Mouse (Mus musculus) cortical plate, adult 2 months (tissue): ENCODE data around the gene Entr1. TPM values are rescaled to one million over a fixed set of nuclear protein-coding genes. Genes with fewer than 3 reads are reported as not detected.

Experiments used
- H3K27ac ChIP-seq: fragments of 200-500 bp; 2 replicates; pipeline ENCODE4 v1.5.1; 2012; ENCODE audit warnings: low read length, control low read depth, inconsistent platforms; ENCODE audit not compliant: insufficient read depth
- H3K4me1 ChIP-seq: fragments of 200-500 bp; 2 replicates; pipeline ENCODE4 v1.6.1; 2011; ENCODE audit warnings: low read length; ENCODE audit not compliant: control insufficient read depth, insufficient read depth
- H3K4me3 ChIP-seq: fragments of 200-500 bp; 2 replicates; pipeline ENCODE4 v1.5.1; 2011; ENCODE audit warnings: mild to moderate bottlenecking, low read length, control low read depth; ENCODE audit not compliant: insufficient read depth
- CTCF ChIP-seq: fragments of 200-500 bp; IDR thresholded peaks from 2 replicates; pipeline ENCODE4 v1.5.1; 2011; ENCODE audit warnings: mild to moderate bottlenecking, control low read depth, low read length; ENCODE audit not compliant: insufficient read depth; ENCODE audit errors: extremely low read depth
- POLR2A ChIP-seq: fragments of 200-500 bp; IDR thresholded peaks from 2 replicates; pipeline ENCODE4 v1.6.1; 2011; ENCODE audit warnings: mild to moderate bottlenecking, low read length, control low read depth; ENCODE audit not compliant: insufficient read depth; ENCODE audit errors: extremely low read depth
- polyA plus RNA-seq: library from polyadenylated mRNA; depleted of rRNA; stranded (reverse); fragments of >200 nt; gene quantifications from 2 replicates; pipeline ENCODE4 v1.2.3, GENCODE M21; 2012; rRNA removed

Gene Entr1
- polyA plus RNA-seq, 1 experiment: 284 TPM

DNA sequence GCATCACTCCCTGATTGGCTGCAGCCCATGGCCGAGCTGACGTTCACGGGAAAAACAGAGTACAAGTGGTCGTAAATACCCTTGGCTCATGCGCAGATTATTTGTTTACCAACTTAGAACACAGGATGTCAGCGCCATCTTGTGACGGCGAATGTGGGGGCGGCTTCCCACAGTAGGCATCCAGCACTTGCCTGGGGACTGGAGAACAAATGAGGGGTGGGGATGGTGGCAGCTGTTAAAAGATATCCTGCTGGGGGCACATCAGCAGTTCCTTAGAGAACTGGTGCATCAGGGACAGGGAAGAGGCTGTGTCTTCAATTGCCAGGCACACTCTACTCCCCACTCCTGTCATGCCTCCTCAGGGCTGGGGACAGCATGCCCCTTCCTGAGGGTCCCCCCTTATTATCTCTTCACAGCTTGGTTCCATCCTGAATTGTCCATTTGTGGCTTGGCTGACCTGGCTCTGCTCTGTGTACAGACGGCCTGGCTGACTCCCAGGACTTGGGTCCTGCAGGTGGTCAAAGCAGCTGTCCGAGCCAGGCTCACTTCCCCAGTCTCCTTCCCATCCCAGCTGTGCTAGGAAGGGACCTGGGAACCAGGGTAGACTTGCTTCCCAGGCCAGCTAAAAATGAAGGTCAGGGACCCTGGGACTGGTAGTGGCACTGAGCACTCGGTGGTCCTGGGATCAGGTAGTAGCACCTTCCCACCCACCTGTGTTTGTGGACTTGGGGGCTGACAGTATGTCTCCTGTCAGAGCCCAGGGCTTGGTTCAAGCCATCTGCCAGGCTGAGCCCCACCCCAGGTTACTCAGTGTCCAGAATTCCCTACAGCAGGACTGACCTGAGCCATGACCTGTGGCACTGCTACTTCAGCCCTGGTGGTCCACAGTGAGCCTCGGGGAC lies 50.6 kb downstream of the Entr1 start:
- TF ChIP-seq CTCF (no peak), POLR2A (no peak)
- Histone ChIP-seq H3K4me1 (peaks cover 11% of the 10 kb centered on the region), H3K4me3 (no peak overlapping the region), H3K27ac (no peak overlapping the region)

Other genes with a start within 250 kb of the Entr1 start
- gene Lhx3, start 181.0 kb downstream of the Entr1 start, polyA plus RNA-seq: 0.06 TPM in 1 of 2 replicates, not detected in the other
- 22.0 TPM in 2 replicates for gene Qsox2, start 151.8 kb downstream of the Entr1 start, polyA plus RNA-seq
- 0.85 and 2.2 TPM in 2 replicates for gene Ccdc187, start 94.8 kb downstream of the Entr1 start, polyA plus RNA-seq
- 45.3 and 49.2 TPM in 2 replicates for gene Gpsm1, start 73.8 kb downstream of the Entr1 start, polyA plus RNA-seq
- gene Dnlz, start 37.2 kb downstream of the Entr1 start, polyA plus RNA-seq: 37.9 and 38.0 TPM in 2 replicates
- 5.2 and 5.3 TPM in 2 replicates for gene Card9, start 28.4 kb downstream of the Entr1 start, polyA plus RNA-seq
- 81.7 and 92.4 TPM in 2 replicates for gene Snapc4, start 8.7 kb downstream of the Entr1 start, polyA plus RNA-seq
- 102 TPM in 2 replicates for gene Pmpca, start within 50 bp of the Entr1 start, polyA plus RNA-seq
- 28.7 and 32.6 TPM in 2 replicates for gene Inpp5e, start 19.9 kb upstream of the Entr1 start, polyA plus RNA-seq
- gene Sec16a, start 55.9 kb upstream of the Entr1 start, polyA plus RNA-seq: 30.6 and 32.2 TPM in 2 replicates
- 10.9 and 11.1 TPM in 2 replicates for gene Notch1, start 127.3 kb upstream of the Entr1 start, polyA plus RNA-seq
- 137 and 145 TPM in 2 replicates for gene Egfl7, start 190.7 kb upstream of the Entr1 start, polyA plus RNA-seq
- not detected in 2 replicates for gene Gm20532, start 197.3 kb upstream of the Entr1 start, polyA plus RNA-seq
- gene Agpat2, start 215.1 kb upstream of the Entr1 start, polyA plus RNA-seq: 2.3 TPM in 2 replicates
- gene Fam69b, start 239.1 kb upstream of the Entr1 start, polyA plus RNA-seq: 88.8 and 95.7 TPM in 2 replicates